Mouse (Mus musculus) liver, adult 2 months (tissue): ENCODE measurements around the gene Rab40b.

ENCODE experiments used
- CTCF ChIP-seq: fragments of 200-500 bp; IDR thresholded peaks from 2 replicates; pipeline ENCODE4 v1.5.1; 2011; ENCODE audit warnings: low read depth, low read length, control low read depth
- POLR2A ChIP-seq: fragments of 200-500 bp; IDR thresholded peaks from 2 replicates; pipeline ENCODE4 v1.6.1; 2011; ENCODE audit warnings: low read length, control low read depth; ENCODE audit not compliant: insufficient read depth; ENCODE audit errors: extremely low read depth

- TF ChIP-seq POLR2A = no peak
- TF ChIP-seq CTCF = no peak
These were observed 81.4 kb downstream of the Rab40b start for GRCm38 (mm10) chr11:121306608-121307007.
